Comparison of ENCODE assay signal across 8 mouse cellular contexts in the genomic region with DNA sequence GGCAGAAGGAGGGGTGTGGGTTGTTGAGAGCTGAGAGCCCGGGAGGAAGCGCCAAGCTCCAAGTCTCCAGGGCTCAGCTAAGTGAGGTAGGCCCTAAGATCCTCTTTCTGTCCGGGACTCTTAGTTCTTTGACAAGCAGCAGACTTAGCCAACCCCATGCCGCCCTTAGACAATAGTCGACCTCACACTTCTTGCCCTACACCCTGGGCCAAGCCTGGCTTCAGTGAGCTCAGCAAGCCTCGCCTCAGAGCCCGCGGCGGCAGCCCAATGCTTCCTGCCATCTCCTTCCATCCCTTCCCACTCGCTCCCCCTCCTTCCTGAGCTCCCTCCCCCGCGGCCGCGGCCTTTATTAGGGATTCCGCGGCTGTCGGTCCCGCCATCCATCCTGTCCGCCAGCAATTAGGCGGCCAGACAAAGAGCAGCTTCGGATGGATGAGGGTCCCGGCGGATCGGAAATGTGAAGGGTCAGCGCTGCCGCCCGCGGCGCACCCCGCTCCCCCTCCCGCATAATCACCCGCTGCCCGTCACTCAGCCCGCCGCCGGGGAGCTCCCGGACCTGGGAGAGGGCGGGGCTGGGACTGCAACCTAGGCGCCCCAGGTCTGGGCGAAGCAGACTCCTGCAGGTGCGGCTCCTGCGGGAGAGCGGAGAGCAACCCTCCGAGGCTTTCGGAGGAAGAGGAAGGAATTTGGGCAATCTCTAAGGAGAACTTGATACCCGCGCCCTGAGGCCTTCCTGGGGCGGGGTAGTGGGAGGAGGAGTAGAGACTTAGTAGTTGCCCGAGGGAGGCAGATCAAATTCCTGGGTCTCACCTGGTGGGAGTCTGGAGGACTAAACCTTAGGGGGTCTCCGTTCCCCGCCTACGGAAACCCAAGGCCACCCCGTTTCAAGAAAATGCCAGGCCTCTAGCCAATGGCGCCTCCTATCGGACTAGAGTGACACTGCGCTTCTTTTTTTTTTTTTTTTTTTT. TPM values are rescaled to one million over a fixed set of nuclear protein-coding genes. Genes with fewer than 3 reads are reported as not detected.
DNase-seq lines count a peak whose midpoint lies in the region; ATAC-seq lines count a peak whose summit lies in the region.

No protein-coding gene starts in this region.

- no peaks in the 10 kb centered on the region for H3K36me3 ChIP-seq in heart, embryonic 16.5 days (ENCODE audit: control insufficient read depth, insufficient read depth)
- no peaks in the 10 kb centered on the region for H3K36me3 ChIP-seq in macrophage (ENCODE audit: inconsistent target)
- H3K36me3 ChIP-seq in stomach, embryonic 16.5 days (ENCODE audit: control insufficient read depth, insufficient read depth, low read length) = no peaks in the 10 kb centered on the region

- H3K4me2 ChIP-seq in heart, embryonic 16.5 days (ENCODE audit: low read depth, low read length) = peak overlapping the region; percentile 75
- H3K4me2 ChIP-seq in stomach, embryonic 16.5 days (ENCODE audit: low read depth, low read length) = peak overlapping the region; percentile 74

- no peak for ATAC-seq in heart, embryonic 16.5 days (replicated peaks; ENCODE audit: extremely low read depth, insufficient read depth, low FRiP score)
- ATAC-seq in stomach, embryonic 16.5 days (ENCODE audit: insufficient read depth, low FRiP score) = peak; percentile 27; the same call in 1 of the 2 replicates

- H3K79me2 ChIP-seq in macrophage (ENCODE audit: inconsistent target) = no peaks in the 10 kb centered on the region

- H3K4me3 ChIP-seq in heart, embryonic 16.5 days (ENCODE audit: low read length) = peak overlapping the region; percentile 49
- H3K4me3 ChIP-seq in macrophage (ENCODE audit: inconsistent target) = peak overlapping the region; percentile 18; the same call in 1 of the 2 replicates
- peak overlapping the region; percentile 48 for H3K4me3 ChIP-seq in stomach, embryonic 16.5 days (replicated peaks; ENCODE audit: low read length)

- 2% methylated on average over 56 of the region's 56 CpGs for WGBS in heart, embryonic 16.5 days
- WGBS in macrophage (ENCODE audit: missing documents) = 5% methylated on average over 54 of the region's 56 CpGs
- whole genome bisulfite sequencing in stomach, embryonic 16.5 days = 2% methylated on average over 56 of the region's 56 CpGs

- H3K27me3 ChIP-seq in heart, embryonic 16.5 days (ENCODE audit: control insufficient read depth, insufficient read depth, low read length) = peaks cover 85% of the 10 kb centered on the region
- peaks cover 92% of the 10 kb centered on the region for H3K27me3 ChIP-seq in stomach, embryonic 16.5 days (ENCODE audit: control insufficient read depth, insufficient read depth, low read length)

- peak; percentile 40 for DNase-seq in right cerebral cortex, postnatal 14 days
- no peak for DNase-seq in right cerebral cortex, postnatal 25 days
- peak; percentile 80 for DNase-seq in embryo, embryonic 10 days (ENCODE audit: low spot score)
- peak; percentile 41 to 52 for DNase-seq in layer of hippocampus, postnatal 10 days (ENCODE audit: low spot score in 2 of 2)
- DNase-seq in urinary bladder, postnatal 25 days (ENCODE audit: low spot score) = no peak

- H3K4me1 ChIP-seq in heart, embryonic 16.5 days (ENCODE audit: control insufficient read depth, insufficient read depth, low read length) = peaks cover 27% of the 10 kb centered on the region
- H3K4me1 ChIP-seq in stomach, embryonic 16.5 days (ENCODE audit: control insufficient read depth, insufficient read depth, low read length) = peaks cover 29% of the 10 kb centered on the region

- no peaks in the 10 kb centered on the region for H3K9me3 ChIP-seq in heart, embryonic 16.5 days (replicated peaks; ENCODE audit: control insufficient read depth, low read length)
- no peaks in the 10 kb centered on the region for H3K9me3 ChIP-seq in stomach, embryonic 16.5 days (replicated peaks; ENCODE audit: control insufficient read depth, low read length)

- H3K27ac ChIP-seq in heart, embryonic 16.5 days (ENCODE audit: low read length) = no peak overlapping the region
- no peak overlapping the region for H3K27ac ChIP-seq in macrophage
- no peak overlapping the region for H3K27ac ChIP-seq in stomach, embryonic 16.5 days (ENCODE audit: low read length)

- H3K9ac ChIP-seq in heart, embryonic 16.5 days (ENCODE audit: low read length) = peak overlapping the region; percentile 35
- peak overlapping the region; percentile 60 for H3K9ac ChIP-seq in stomach, embryonic 16.5 days (ENCODE audit: low read length)

RNA-seq across cellular contexts. Expression of a gene that starts 0.6 kb away (rescaled TPM):
- 0.43 and 0.52 TPM in 2 replicates for polyA plus RNA-seq in heart, embryonic 16.5 days (2015; fragmentation: Nextera tagmentation; extraction: Ambion mirVana)
- total RNA-seq in layer of hippocampus, postnatal 10 days (2021) = 1 to 10 TPM in 1 of 2 experiments, under 1 TPM in 1; 0.39 to 1.1 TPM
- total RNA-seq in macrophage (2018; cell fraction: chromatin; rRNA removed) = not detected
- total RNA-seq in macrophage (2018; cell fraction: cytosol; rRNA removed) = not detected
- not detected for total RNA-seq in macrophage (2018; cell fraction: nucleus; rRNA removed)
- not detected in 3 replicates for polyA plus RNA-seq in macrophage (2018)
- 14.1 TPM in 2 replicates for polyA plus RNA-seq in stomach, embryonic 16.5 days (2015; fragmentation: Nextera tagmentation; extraction: Ambion mirVana)

RNA-seq across cellular contexts. Expression of a gene that starts 6.0 kb away (rescaled TPM):
- polyA plus RNA-seq in heart, embryonic 16.5 days (2015; fragmentation: Nextera tagmentation; extraction: Ambion mirVana) = 0.12 and 0.16 TPM in 2 replicates
- under 1 TPM in 1 of 2 experiments, not detected in 1; 0.25 TPM for total RNA-seq in layer of hippocampus, postnatal 10 days (2021)
- total RNA-seq in macrophage (2018; cell fraction: chromatin; rRNA removed) = not detected
- total RNA-seq in macrophage (2018; cell fraction: cytosol; rRNA removed) = not detected
- not detected for total RNA-seq in macrophage (2018; cell fraction: nucleus; rRNA removed)
- polyA plus RNA-seq in macrophage (2018) = not detected in 3 replicates
- not detected in 2 replicates for polyA plus RNA-seq in stomach, embryonic 16.5 days (2015; fragmentation: Nextera tagmentation; extraction: Ambion mirVana)

RNA-seq across cellular contexts. Expression of a gene that starts 19.2 kb away (rescaled TPM):
- 27.8 and 29.4 TPM in 2 replicates for polyA plus RNA-seq in heart, embryonic 16.5 days (2015; fragmentation: Nextera tagmentation; extraction: Ambion mirVana)
- total RNA-seq in layer of hippocampus, postnatal 10 days (2021) = 1 to 10 TPM; 1.4 to 1.7 TPM
- total RNA-seq in macrophage (2018; cell fraction: chromatin; rRNA removed) = 10 to 100 TPM in 3 of 26 experiments, 1 to 10 TPM in 22, under 1 TPM in 1; 1.00 to 24.6 (median 3.1) TPM
- total RNA-seq in macrophage (2018; cell fraction: cytosol; rRNA removed) = 1 to 10 TPM in 7 of 26 experiments, under 1 TPM in 18, not detected in 1; 0.08 to 2.0 (median 0.55) TPM
- 10 to 100 TPM in 1 of 26 experiments, 1 to 10 TPM in 18, under 1 TPM in 5, not detected in 2; 0.35 to 12.5 (median 1.5) TPM for total RNA-seq in macrophage (2018; cell fraction: nucleus; rRNA removed)
- 2.4 to 2.6 TPM in 2 of 3 replicates, not detected in the other for polyA plus RNA-seq in macrophage (2018)
- polyA plus RNA-seq in stomach, embryonic 16.5 days (2015; fragmentation: Nextera tagmentation; extraction: Ambion mirVana) = 25.6 and 26.4 TPM in 2 replicates

RNA-seq across cellular contexts. Expression of a gene that starts 32.1 kb away (rescaled TPM):
- polyA plus RNA-seq in heart, embryonic 16.5 days (2015; fragmentation: Nextera tagmentation; extraction: Ambion mirVana) = 25.3 and 25.5 TPM in 2 replicates
- 10 to 100 TPM; 32.3 to 35.1 TPM for total RNA-seq in layer of hippocampus, postnatal 10 days (2021)
- 1 to 10 TPM in 23 of 26 experiments, under 1 TPM in 3; 0.58 to 7.9 (median 3.8) TPM for total RNA-seq in macrophage (2018; cell fraction: chromatin; rRNA removed)
- total RNA-seq in macrophage (2018; cell fraction: cytosol; rRNA removed) = 1 to 10 TPM; 2.0 to 4.2 (median 3.1) TPM
- 1 to 10 TPM in 25 of 26 experiments, under 1 TPM in 1; 0.86 to 5.4 (median 3.0) TPM for total RNA-seq in macrophage (2018; cell fraction: nucleus; rRNA removed)
- polyA plus RNA-seq in macrophage (2018) = 2.7 to 4.0 TPM (median 3.2 TPM) in 3 replicates
- polyA plus RNA-seq in stomach, embryonic 16.5 days (2015; fragmentation: Nextera tagmentation; extraction: Ambion mirVana) = 18.3 and 20.2 TPM in 2 replicates

RNA-seq across cellular contexts. Expression of a gene that starts 38.6 kb away (rescaled TPM):
- 1.4 and 2.4 TPM in 2 replicates for polyA plus RNA-seq in heart, embryonic 16.5 days (2015; fragmentation: Nextera tagmentation; extraction: Ambion mirVana)
- 10 to 100 TPM in 1 of 2 experiments, 1 to 10 TPM in 1; 9.1 to 13.2 TPM for total RNA-seq in layer of hippocampus, postnatal 10 days (2021)
- not detected for total RNA-seq in macrophage (2018; cell fraction: chromatin; rRNA removed)
- under 1 TPM in 3 of 26 experiments, not detected in 23; 0.07 to 0.45 (median 0.10) TPM for total RNA-seq in macrophage (2018; cell fraction: cytosol; rRNA removed)
- 1 to 10 TPM in 1 of 26 experiments, not detected in 25; 2.5 TPM for total RNA-seq in macrophage (2018; cell fraction: nucleus; rRNA removed)
- 0.07 TPM in 1 of 3 replicates, not detected in the others for polyA plus RNA-seq in macrophage (2018)
- 24.4 and 25.4 TPM in 2 replicates for polyA plus RNA-seq in stomach, embryonic 16.5 days (2015; fragmentation: Nextera tagmentation; extraction: Ambion mirVana)

Comparison
In these comparisons a context has a peak if more than half of its experiments do, and no peak if none do; other contexts are left out.
1. DNase-seq: peak in right cerebral cortex, postnatal 14 days (single experiment), embryo, embryonic 10 days (single experiment) and layer of hippocampus, postnatal 10 days (2 of 2); none in right cerebral cortex, postnatal 25 days (single experiment) and urinary bladder, postnatal 25 days (single experiment).
2. Peak in every context shown above with its lines, with median percentiles within 50 percentile points of each other: H3K4me3 ChIP-seq.